Mouse (Mus musculus): ENCODE data around the gene Cers4. TPM values are rescaled to one million over a fixed set of nuclear protein-coding genes. Genes with fewer than 3 reads are reported as not detected.

The Cers4 gene
- polyA plus RNA-seq, 1 experiment, result 42.1 TPM

GRCm38 (mm10) chr8:4510824-4511223 is 18.0 kb downstream of the Cers4 start:
- H3K27me3 ChIP-seq (ENCODE audit: control insufficient read depth, insufficient read depth, low read length), result no peaks in the 10 kb centered on the region
- no peaks in the 10 kb centered on the region for H3K36me3 ChIP-seq (ENCODE audit: control insufficient read depth, insufficient read depth, low read length)
- 83% methylated on average over 4 of the region's 4 CpGs for WGBS
- H3K27ac ChIP-seq (ENCODE audit: insufficient read depth, low read length), result no peak overlapping the region
- no peak for DNase-seq (ENCODE audit: low read depth in 1 of 2, low spot score in 2 of 2)
- TF ChIP-seq POLR2A (IDR thresholded peaks at IDR 0.05; ENCODE audit: low read depth, low read length), result no peak
- no peak for TF ChIP-seq CTCF (IDR thresholded peaks at IDR 0.05; ENCODE audit: extremely low read depth, insufficient read depth, insufficient read length, insufficient replicate concordance)
- H3K4me1 ChIP-seq (ENCODE audit: control insufficient read depth, insufficient read depth, insufficient read length), result no peaks in the 10 kb centered on the region
- H3K4me3 ChIP-seq (ENCODE audit: extremely low read depth, insufficient read depth, insufficient read length), result no peak overlapping the region

GRCm38 (mm10) chr8:4511429-4512115 is 18.7 kb downstream of the Cers4 start:
- no peak for TF ChIP-seq CTCF (IDR thresholded peaks at IDR 0.05; ENCODE audit: extremely low read depth, insufficient read depth, insufficient read length, insufficient replicate concordance)
- no peak for TF ChIP-seq POLR2A (IDR thresholded peaks at IDR 0.05; ENCODE audit: low read depth, low read length)
- H3K4me3 ChIP-seq (ENCODE audit: extremely low read depth, insufficient read depth, insufficient read length), result no peak overlapping the region
- no peaks in the 10 kb centered on the region for H3K27me3 ChIP-seq (ENCODE audit: control insufficient read depth, insufficient read depth, low read length)
- 73% methylated on average over 2 of the region's 2 CpGs for WGBS
- H3K27ac ChIP-seq (ENCODE audit: insufficient read depth, low read length), result no peak overlapping the region
- H3K4me1 ChIP-seq (ENCODE audit: control insufficient read depth, insufficient read depth, insufficient read length), result no peaks in the 10 kb centered on the region
- no peaks in the 10 kb centered on the region for H3K36me3 ChIP-seq (ENCODE audit: control insufficient read depth, insufficient read depth, low read length)
- no peak for DNase-seq (ENCODE audit: low read depth in 1 of 2, low spot score in 2 of 2)

GRCm38 (mm10) chr8:4512116-4512495 is 19.3 kb downstream of the Cers4 start:
- Histone ChIP-seq H3K36me3 (ENCODE audit: control insufficient read depth, insufficient read depth, low read length) (no peaks in the 10 kb centered on the region), H3K27ac (ENCODE audit: insufficient read depth, low read length) (no peak overlapping the region), H3K4me1 (ENCODE audit: control insufficient read depth, insufficient read depth, insufficient read length) (no peaks in the 10 kb centered on the region), H3K4me3 (ENCODE audit: extremely low read depth, insufficient read depth, insufficient read length) (no peak overlapping the region), H3K27me3 (ENCODE audit: control insufficient read depth, insufficient read depth, low read length) (no peaks in the 10 kb centered on the region)
- 77% methylated on average over 8 of the region's 8 CpGs for WGBS
- no peak for TF ChIP-seq POLR2A (IDR thresholded peaks at IDR 0.05; ENCODE audit: low read depth, low read length)
- TF ChIP-seq CTCF (IDR thresholded peaks at IDR 0.05; ENCODE audit: extremely low read depth, insufficient read depth, insufficient read length, insufficient replicate concordance), result no peak
- DNase-seq (ENCODE audit: low read depth in 1 of 2, low spot score in 2 of 2), result no peak

- Histone ChIP-seq H3K4me3 (ENCODE audit: extremely low read depth, insufficient read depth, insufficient read length) (no peak overlapping the region), H3K36me3 (ENCODE audit: control insufficient read depth, insufficient read depth, low read length) (peaks cover 9% of the 10 kb centered on the region), H3K4me1 (ENCODE audit: control insufficient read depth, insufficient read depth, insufficient read length) (peaks cover 5% of the 10 kb centered on the region; the same call in 1 of the 2 replicates), H3K27ac (ENCODE audit: insufficient read depth, low read length) (no peak overlapping the region), H3K27me3 (ENCODE audit: control insufficient read depth, insufficient read depth, low read length) (no peaks in the 10 kb centered on the region)
- 83% methylated on average over 2 of the region's 2 CpGs for WGBS
- peak; percentile 12 to 62 for DNase-seq (ENCODE audit: low read depth in 1 of 2, low spot score in 2 of 2)
- TF ChIP-seq POLR2A (IDR thresholded peaks at IDR 0.05; ENCODE audit: low read depth, low read length), result no peak
- peak; percentile 63; the same call in 1 of the 2 replicates for TF ChIP-seq CTCF (IDR thresholded peaks at IDR 0.05; ENCODE audit: extremely low read depth, insufficient read depth, insufficient read length, insufficient replicate concordance)
Measured at GRCm38 (mm10) chr8:4516162-4516561, 23.3 kb downstream of the Cers4 start.

GRCm38 (mm10) chr8:4521472-4521871 is 28.6 kb downstream of the Cers4 start:
- no peak for TF ChIP-seq CTCF (IDR thresholded peaks at IDR 0.05; ENCODE audit: extremely low read depth, insufficient read depth, insufficient read length, insufficient replicate concordance)
- TF ChIP-seq POLR2A (IDR thresholded peaks at IDR 0.05; ENCODE audit: low read depth, low read length), result no peak

GRCm38 (mm10) chr8:4523525-4523924 is 30.7 kb downstream of the Cers4 start:
- H3K27me3 ChIP-seq (ENCODE audit: control insufficient read depth, insufficient read depth, low read length), result no peaks in the 10 kb centered on the region
- no peak for DNase-seq (ENCODE audit: low read depth in 1 of 2, low spot score in 2 of 2)
- H3K4me1 ChIP-seq (ENCODE audit: control insufficient read depth, insufficient read depth, insufficient read length), result peaks cover 13% of the 10 kb centered on the region; the same call in 1 of the 2 replicates
- WGBS, result 92% methylated on average over 10 of the region's 10 CpGs
- H3K27ac ChIP-seq (ENCODE audit: insufficient read depth, low read length), result no peak overlapping the region
- H3K4me3 ChIP-seq (ENCODE audit: extremely low read depth, insufficient read depth, insufficient read length), result no peak overlapping the region
- no peak for TF ChIP-seq POLR2A (IDR thresholded peaks at IDR 0.05; ENCODE audit: low read depth, low read length)
- TF ChIP-seq CTCF (IDR thresholded peaks at IDR 0.05; ENCODE audit: extremely low read depth, insufficient read depth, insufficient read length, insufficient replicate concordance), result no peak
- peaks cover 13% of the 10 kb centered on the region for H3K36me3 ChIP-seq (ENCODE audit: control insufficient read depth, insufficient read depth, low read length)

More at GRCm38 (mm10) chr8:4521472-4521871, 28.6 kb downstream of the Cers4 start:
- H3K36me3 ChIP-seq (ENCODE audit: control insufficient read depth, insufficient read depth, low read length), result peaks cover 17% of the 10 kb centered on the region
- WGBS, result 24% methylated on average over 4 of the region's 4 CpGs
- H3K27me3 ChIP-seq (ENCODE audit: control insufficient read depth, insufficient read depth, low read length), result no peaks in the 10 kb centered on the region
- no peak overlapping the region for H3K4me3 ChIP-seq (ENCODE audit: extremely low read depth, insufficient read depth, insufficient read length)
- H3K27ac ChIP-seq (ENCODE audit: insufficient read depth, low read length), result peak overlapping the region; percentile 70; the same call in 1 of the 2 replicates
- peaks cover 13% of the 10 kb centered on the region; the same call in 1 of the 2 replicates for H3K4me1 ChIP-seq (ENCODE audit: control insufficient read depth, insufficient read depth, insufficient read length)
- peak in 1 of 2 experiments; percentile 32 for DNase-seq (ENCODE audit: low read depth in 1 of 2, low spot score in 2 of 2)

Other genes with a start within 250 kb of the Cers4 start
- 13.9 and 25.2 TPM in 2 replicates for gene Tgfbr3l, start 244.8 kb upstream of the Cers4 start, polyA plus RNA-seq (2012; rRNA removed)
- gene Snapc2, start 239.9 kb upstream of the Cers4 start, polyA plus RNA-seq (2012; rRNA removed), result 19.6 and 22.9 TPM in 2 replicates
- 4.1 and 4.4 TPM in 2 replicates for gene Ctxn1, start 233.8 kb upstream of the Cers4 start, polyA plus RNA-seq (2012; rRNA removed)
- gene Timm44, start 217.1 kb upstream of the Cers4 start, polyA plus RNA-seq (2012; rRNA removed), result 42.1 and 42.8 TPM in 2 replicates
- gene Ccl25, start 167.8 kb upstream of the Cers4 start, polyA plus RNA-seq (2012; rRNA removed), result 1.6 and 1.7 TPM in 2 replicates
- gene Elavl1, start 167.6 kb upstream of the Cers4 start, polyA plus RNA-seq (2012; rRNA removed), result 19.3 and 23.2 TPM in 2 replicates
- gene Zfp958, start 120.1 kb downstream of the Cers4 start, polyA plus RNA-seq (2012; rRNA removed), result 0.74 and 0.90 TPM in 2 replicates